Mouse (Mus musculus): ENCODE measurements around the gene Slc31a2. TPM values are rescaled to one million over a fixed set of nuclear protein-coding genes. Genes with fewer than 3 reads are reported as not detected.
"Not testable (repeated sequence)": the region's sequence is repeated elsewhere in the genome, so short reads cannot be mapped to it uniquely, and the experiment has no call there.

Gene Slc31a2
- polyA plus RNA-seq, 1 experiment = not detected

DNA sequence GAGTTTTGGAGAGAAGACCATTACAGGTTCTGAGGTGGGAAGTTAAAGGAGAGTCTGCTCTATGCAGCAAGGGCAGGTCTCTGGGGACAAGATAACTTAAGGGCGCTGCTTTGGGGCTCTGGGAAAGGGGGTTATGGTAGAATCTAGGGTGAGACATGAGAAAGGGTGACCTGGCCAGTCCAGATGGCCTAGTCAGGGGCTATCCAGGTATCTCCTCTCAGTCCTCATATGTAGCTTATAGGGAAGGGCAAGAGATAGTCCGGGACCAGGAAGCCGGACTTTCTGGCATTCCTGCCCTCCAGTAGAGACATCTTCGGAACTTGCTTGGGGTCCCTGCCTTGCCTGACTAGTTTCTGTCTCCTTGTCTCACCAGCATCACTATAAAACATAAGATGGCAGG is 10.6 kb upstream of the Slc31a2 start:
- 95% methylated on average over 4 of the region's 4 CpGs for WGBS
- H3K4me3 ChIP-seq (ENCODE audit: insufficient read depth, low read depth, low read length) = no peak overlapping the region
- TF ChIP-seq CTCF (IDR thresholded peaks at IDR 0.05; ENCODE audit: insufficient read depth, low read depth, low read length) (no peak), POLR2A (IDR thresholded peaks at IDR 0.05; ENCODE audit: insufficient read depth, low read depth, low read length) (no peak)
- no peak overlapping the region for H3K27ac ChIP-seq (ENCODE audit: insufficient read depth, low read depth, low read length)
- no peaks in the 10 kb centered on the region for H3K4me1 ChIP-seq (ENCODE audit: control insufficient read depth, insufficient read depth, low read length)

DNA sequence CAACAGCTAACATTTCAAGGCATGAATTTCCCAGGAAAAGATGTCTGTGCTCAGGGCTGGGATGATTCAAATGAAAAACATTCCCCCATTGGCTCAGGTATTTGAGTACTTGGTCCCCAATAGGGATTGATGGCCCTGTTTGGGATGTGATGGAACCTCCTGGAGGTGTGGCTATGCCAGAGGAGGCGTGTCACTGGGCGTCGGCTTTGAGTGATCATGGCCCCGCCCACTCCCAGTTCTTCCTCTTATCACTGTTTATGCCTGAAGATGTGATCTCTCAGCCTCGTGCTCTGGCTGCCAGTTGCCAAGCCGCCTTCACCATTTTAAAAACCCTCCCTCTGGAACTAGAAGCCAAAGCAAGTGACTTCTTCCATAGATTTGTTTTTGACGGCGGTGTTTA is 7.8 kb upstream of the Slc31a2 start:
- WGBS = 72% methylated on average over 8 of the region's 8 CpGs
- H3K4me1 ChIP-seq (ENCODE audit: control insufficient read depth, insufficient read depth, low read length) = no peaks in the 10 kb centered on the region
- TF ChIP-seq CTCF (IDR thresholded peaks at IDR 0.05; ENCODE audit: insufficient read depth, low read depth, low read length) (no peak), POLR2A (IDR thresholded peaks at IDR 0.05; ENCODE audit: insufficient read depth, low read depth, low read length) (no peak)
- no peak overlapping the region for H3K4me3 ChIP-seq (ENCODE audit: insufficient read depth, low read depth, low read length)
- H3K27ac ChIP-seq (ENCODE audit: insufficient read depth, low read depth, low read length) = no peak overlapping the region

DNA sequence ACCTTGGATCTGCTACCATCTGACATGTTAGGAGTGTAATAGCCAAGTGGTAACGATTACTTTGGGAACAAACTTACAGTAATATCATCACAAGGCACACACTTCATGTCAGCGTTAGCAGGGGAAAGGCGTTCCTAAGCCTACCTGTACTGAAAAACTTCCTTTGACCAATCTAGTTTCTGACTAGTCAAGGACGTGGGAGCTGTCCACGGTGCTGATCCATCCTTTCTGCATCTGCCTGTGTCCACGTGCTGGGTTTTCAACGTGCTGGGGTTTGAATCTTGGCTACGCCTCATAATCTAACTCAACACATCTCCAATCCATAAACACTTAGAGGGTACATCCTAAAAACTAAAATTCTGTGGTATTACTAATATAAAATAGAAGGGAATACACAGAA is 5.4 kb upstream of the Slc31a2 start:
- Histone ChIP-seq H3K27ac (ENCODE audit: insufficient read depth, low read depth, low read length) (no peak overlapping the region), H3K4me1 (ENCODE audit: control insufficient read depth, insufficient read depth, low read length) (no peaks in the 10 kb centered on the region), H3K4me3 (ENCODE audit: insufficient read depth, low read depth, low read length) (no peak overlapping the region)
- 38% methylated on average over 8 of the region's 8 CpGs for WGBS
- no peak for TF ChIP-seq CTCF (IDR thresholded peaks at IDR 0.05; ENCODE audit: insufficient read depth, low read depth, low read length)
- TF ChIP-seq POLR2A (IDR thresholded peaks at IDR 0.05; ENCODE audit: insufficient read depth, low read depth, low read length) = no peak

DNA sequence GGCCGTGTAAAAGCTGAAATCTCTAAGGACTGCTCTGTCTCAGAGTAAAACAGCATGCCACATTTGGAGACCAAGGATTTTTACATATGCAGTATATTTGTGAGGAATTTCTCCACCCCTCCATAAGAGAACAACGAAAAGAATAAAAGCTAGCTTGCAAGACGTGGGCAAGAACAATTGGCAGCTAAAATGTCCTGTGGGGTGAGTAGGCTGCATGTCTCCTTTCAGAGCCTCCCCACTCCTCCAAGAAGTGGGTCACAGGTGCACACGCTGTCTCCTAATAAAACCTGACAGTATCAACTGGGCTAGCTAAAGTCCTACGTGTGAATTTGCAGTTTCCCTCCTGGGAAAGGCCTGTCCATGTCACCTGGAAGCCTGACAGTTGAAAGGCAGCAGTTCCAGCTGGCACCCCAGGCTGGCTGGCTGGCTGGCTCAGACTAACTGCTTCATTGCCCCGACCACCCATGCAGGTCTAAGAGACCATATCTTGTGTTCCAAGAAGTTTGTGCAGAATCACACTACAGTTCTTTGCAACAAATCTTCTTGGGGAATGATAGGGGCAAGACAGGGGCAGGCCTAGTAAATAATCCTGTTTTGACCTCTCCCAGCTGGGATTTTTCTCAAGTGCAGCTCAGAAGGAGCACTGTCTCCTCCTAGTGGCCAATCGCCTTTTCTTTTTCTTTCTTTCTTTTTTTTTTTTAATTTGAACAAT is 927 bp downstream of the Slc31a2 start:
- Histone ChIP-seq H3K27ac (ENCODE audit: insufficient read depth, low read depth, low read length) (no peak overlapping the region), H3K4me1 (ENCODE audit: control insufficient read depth, insufficient read depth, low read length) (peaks cover 4% of the 10 kb centered on the region), H3K4me3 (ENCODE audit: insufficient read depth, low read depth, low read length) (no peak overlapping the region)
- WGBS = 17% methylated on average over 7 of the region's 7 CpGs
- TF ChIP-seq POLR2A (IDR thresholded peaks at IDR 0.05; ENCODE audit: insufficient read depth, low read depth, low read length) (no peak), CTCF (IDR thresholded peaks at IDR 0.05; ENCODE audit: insufficient read depth, low read depth, low read length) (no peak)

DNA sequence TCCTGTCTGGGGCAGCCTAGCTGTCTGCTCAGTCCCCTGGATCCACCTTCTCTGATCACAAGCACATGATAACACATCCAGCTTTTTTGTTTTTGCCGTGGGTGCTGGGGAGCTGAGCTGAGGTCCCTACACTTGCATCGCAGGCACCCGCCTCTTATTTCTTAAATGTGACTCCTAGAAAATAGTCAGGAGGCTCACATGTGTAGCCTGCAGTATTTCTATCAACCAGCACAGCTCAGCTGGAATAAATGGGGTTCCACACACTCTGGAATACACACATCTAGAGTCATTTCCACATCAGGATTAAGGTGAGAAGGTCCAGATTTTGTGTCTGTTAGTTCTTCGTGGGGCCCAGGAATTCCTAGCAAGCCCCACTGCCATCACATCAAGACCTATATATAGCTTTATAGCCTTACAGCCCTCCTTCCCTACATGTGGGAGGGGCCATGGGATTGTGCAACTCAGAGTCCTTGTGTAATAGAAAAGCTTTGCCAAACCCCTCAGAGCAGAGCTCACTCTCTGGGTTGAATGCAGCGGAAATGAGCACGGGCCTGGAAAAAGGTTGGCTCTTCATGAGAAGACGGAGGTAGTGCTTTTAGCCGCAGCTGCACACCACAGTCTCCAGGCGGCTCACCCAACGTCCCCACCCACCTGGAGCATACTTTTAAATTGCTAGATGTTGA is 2.9 kb downstream of the Slc31a2 start:
- TF ChIP-seq CTCF (IDR thresholded peaks at IDR 0.05; ENCODE audit: insufficient read depth, low read depth, low read length) (no peak), POLR2A (IDR thresholded peaks at IDR 0.05; ENCODE audit: insufficient read depth, low read depth, low read length) (no peak)
- WGBS = 50% methylated on average over 10 of the region's 10 CpGs
- H3K4me1 ChIP-seq (ENCODE audit: control insufficient read depth, insufficient read depth, low read length) = peaks cover 4% of the 10 kb centered on the region
- H3K4me3 ChIP-seq (ENCODE audit: insufficient read depth, low read depth, low read length) = no peak overlapping the region
- no peak overlapping the region for H3K27ac ChIP-seq (ENCODE audit: insufficient read depth, low read depth, low read length)

DNA sequence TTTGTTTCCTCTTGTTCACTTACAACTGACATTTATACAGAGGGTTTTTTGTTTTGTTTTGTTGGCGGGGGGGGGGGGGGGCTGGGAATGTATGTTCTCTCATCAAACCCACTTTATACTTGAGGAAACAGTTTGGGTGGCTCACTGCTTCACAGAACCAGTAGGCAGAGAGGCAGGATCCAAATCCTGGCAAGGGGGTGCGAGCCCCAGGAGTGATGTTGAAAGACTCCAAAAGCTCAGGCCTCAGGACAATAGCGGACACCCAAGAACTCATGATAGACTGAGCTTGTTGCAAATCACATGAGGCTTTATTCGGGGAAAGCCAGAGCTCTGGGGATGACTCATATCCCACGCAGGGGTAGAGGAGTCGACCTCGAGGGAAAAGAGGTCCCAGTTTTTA is 3.7 kb downstream of the Slc31a2 start:
- not testable (repeated sequence) for H3K4me3 ChIP-seq (ENCODE audit: insufficient read depth, low read depth, low read length); H3K4me1 ChIP-seq (ENCODE audit: control insufficient read depth, insufficient read depth, low read length); H3K27ac ChIP-seq (ENCODE audit: insufficient read depth, low read depth, low read length)
- 37% methylated on average over 7 of the region's 7 CpGs for WGBS

DNA sequence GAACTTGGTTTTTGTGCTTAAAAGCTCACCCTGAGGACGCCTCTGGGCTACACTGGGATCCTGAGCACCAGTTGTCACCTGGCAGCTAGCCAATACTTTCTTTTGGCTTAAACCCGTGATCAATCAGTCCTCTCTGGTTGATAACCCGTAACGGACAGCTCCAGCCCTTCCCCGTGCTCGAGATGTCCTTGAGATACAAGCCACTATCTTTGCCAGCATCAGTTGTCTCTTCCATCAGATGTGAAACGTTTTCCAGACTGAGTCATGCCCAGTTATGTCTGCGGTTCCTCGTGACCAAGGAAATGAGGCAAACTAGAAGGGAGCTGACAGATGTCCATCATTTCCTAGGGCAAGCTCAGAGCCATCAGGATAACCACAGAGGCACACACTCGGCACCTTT is 4.7 kb downstream of the Slc31a2 start:
- Histone ChIP-seq H3K27ac (ENCODE audit: insufficient read depth, low read depth, low read length) (no peak overlapping the region), H3K4me1 (ENCODE audit: control insufficient read depth, insufficient read depth, low read length) (peaks cover 4% of the 10 kb centered on the region), H3K4me3 (ENCODE audit: insufficient read depth, low read depth, low read length) (no peak overlapping the region)
- WGBS = 75% methylated on average over 10 of the region's 10 CpGs
- no peak for TF ChIP-seq POLR2A (IDR thresholded peaks at IDR 0.05; ENCODE audit: insufficient read depth, low read depth, low read length)
- TF ChIP-seq CTCF (IDR thresholded peaks at IDR 0.05; ENCODE audit: insufficient read depth, low read depth, low read length) = no peak

DNA sequence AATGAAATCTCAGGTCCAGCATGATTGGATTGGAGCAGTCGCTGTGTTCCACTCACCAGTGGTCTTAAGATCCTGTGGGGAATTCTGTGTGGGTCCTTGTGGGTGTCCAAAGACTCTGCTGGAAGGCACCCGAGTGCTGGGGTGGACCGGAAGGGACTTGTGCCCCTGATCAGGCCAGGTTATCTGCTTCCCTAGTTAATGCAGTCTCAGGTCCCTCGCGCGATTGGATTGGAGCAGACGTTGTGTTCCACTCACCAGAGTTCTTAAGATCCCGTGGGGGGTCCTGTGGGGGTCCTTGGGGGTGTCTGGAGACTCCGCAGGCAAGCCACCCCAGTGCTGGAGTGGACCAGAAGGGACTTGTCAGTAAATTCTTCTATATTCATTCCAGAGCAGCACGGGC is 10.3 kb downstream of the Slc31a2 start:
- H3K27ac ChIP-seq (ENCODE audit: insufficient read depth, low read depth, low read length) = no peak overlapping the region
- H3K4me1 ChIP-seq (ENCODE audit: control insufficient read depth, insufficient read depth, low read length) = 0 out of 2 replicates have a peak, but pooled peaks cover 2% of the 10 kb centered on the region
- TF ChIP-seq CTCF (IDR thresholded peaks at IDR 0.05; ENCODE audit: insufficient read depth, low read depth, low read length) = no peak
- TF ChIP-seq POLR2A (IDR thresholded peaks at IDR 0.05; ENCODE audit: insufficient read depth, low read depth, low read length) = no peak
- WGBS = 91% methylated on average over 10 of the region's 10 CpGs
- H3K4me3 ChIP-seq (ENCODE audit: insufficient read depth, low read depth, low read length) = no peak overlapping the region

DNA sequence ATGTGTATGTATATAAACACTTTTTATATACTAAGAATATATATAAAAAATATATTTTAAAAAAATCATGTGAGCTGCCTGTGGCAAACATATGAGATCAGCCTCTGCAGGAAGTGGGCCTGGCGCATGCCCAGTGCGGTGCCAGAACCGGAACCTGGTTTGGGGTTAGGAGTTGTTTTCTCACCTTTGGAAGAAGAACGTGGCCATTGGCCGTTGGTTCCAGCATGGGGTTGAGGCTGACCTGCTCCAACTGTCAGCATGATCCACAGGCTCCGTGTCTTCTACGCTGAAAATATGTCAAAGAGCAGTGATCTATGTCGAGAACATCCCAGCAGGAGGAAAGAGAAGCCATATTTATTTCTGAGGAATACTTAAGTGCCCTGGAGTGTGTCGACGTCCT is 11.6 kb downstream of the Slc31a2 start:
- Histone ChIP-seq H3K4me3 (ENCODE audit: insufficient read depth, low read depth, low read length) (no peak overlapping the region), H3K27ac (ENCODE audit: insufficient read depth, low read depth, low read length) (no peak overlapping the region), H3K4me1 (ENCODE audit: control insufficient read depth, insufficient read depth, low read length) (0 out of 2 replicates have a peak, but pooled peaks cover 2% of the 10 kb centered on the region)
- no peak for TF ChIP-seq CTCF (IDR thresholded peaks at IDR 0.05; ENCODE audit: insufficient read depth, low read depth, low read length)
- no peak for TF ChIP-seq POLR2A (IDR thresholded peaks at IDR 0.05; ENCODE audit: insufficient read depth, low read depth, low read length)
- WGBS = 96% methylated on average over 10 of the region's 10 CpGs
